Mouse (Mus musculus): ENCODE results near the gene Ncapg2. TPM values are rescaled to one million over a fixed set of nuclear protein-coding genes. Genes with fewer than 3 reads are reported as not detected.
A peak's percentile ranks its signal among the peaks of the same experiment; 100 is the strongest.

Ncapg2 gene
- 2.5 and 3.8 TPM in 2 replicates for polyA plus RNA-seq (2012; rRNA removed)

GRCm38 (mm10) chr12:116405045-116405835 is at the start of gene Ncapg2:
Ncapg2 (plus strand) TSS chr12:116405402.
- under 1% methylated on average over 72 of the region's 72 CpGs for WGBS

GRCm38 (mm10) chr12:116362091-116362490 is 43.1 kb upstream of the Ncapg2 start:
- no peak for DNase-seq (ENCODE audit: low read depth, low spot score)

More at GRCm38 (mm10) chr12:116405045-116405835, at the start of gene Ncapg2:
- peak; percentile 87 for DNase-seq (ENCODE audit: low read depth, low spot score)

GRCm38 (mm10) chr12:116366900-116367299 is 38.3 kb upstream of the Ncapg2 start:
- no peak for DNase-seq (ENCODE audit: low read depth, low spot score)
- WGBS, result 80% methylated on average over 3 of the region's 3 CpGs

- no peak for DNase-seq (ENCODE audit: low read depth, low spot score)
- 92% methylated on average over 2 of the region's 2 CpGs for WGBS
These were observed 37.9 kb upstream of the Ncapg2 start for GRCm38 (mm10) chr12:116367346-116367745.

- no peak for DNase-seq (ENCODE audit: low read depth, low spot score)
- 30% methylated on average over 2 of the region's 2 CpGs for WGBS
These were observed 36.3 kb upstream of the Ncapg2 start for GRCm38 (mm10) chr12:116368857-116369256.

GRCm38 (mm10) chr12:116383101-116383500 is 22.1 kb upstream of the Ncapg2 start:
- 87% methylated on average over 2 of the region's 2 CpGs for WGBS
- DNase-seq (ENCODE audit: low read depth, low spot score), result no peak

GRCm38 (mm10) chr12:116383995-116384394 is 21.2 kb upstream of the Ncapg2 start:
- DNase-seq (ENCODE audit: low read depth, low spot score), result no peak

- DNase-seq (ENCODE audit: low read depth, low spot score), result no peak
- 72% methylated on average over 1 of the region's 1 CpGs for WGBS
These were observed 18.4 kb upstream of the Ncapg2 start for GRCm38 (mm10) chr12:116386802-116387201.

GRCm38 (mm10) chr12:116389868-116390267 is 15.3 kb upstream of the Ncapg2 start:
- WGBS, result 53% methylated on average over 1 of the region's 1 CpGs
- no peak for DNase-seq (ENCODE audit: low read depth, low spot score)

GRCm38 (mm10) chr12:116394327-116394726 is 10.9 kb upstream of the Ncapg2 start:
- 76% methylated on average over 2 of the region's 2 CpGs for WGBS
- DNase-seq (ENCODE audit: low read depth, low spot score), result no peak

GRCm38 (mm10) chr12:116395312-116395711 is 9.9 kb upstream of the Ncapg2 start:
- 97% methylated on average over 2 of the region's 2 CpGs for WGBS
- DNase-seq (ENCODE audit: low read depth, low spot score), result no peak

- WGBS, result 38% methylated on average over 2 of the region's 2 CpGs
- peak; percentile 14 for DNase-seq (ENCODE audit: low read depth, low spot score)
These were observed 9.0 kb upstream of the Ncapg2 start for GRCm38 (mm10) chr12:116396072-116396695.

GRCm38 (mm10) chr12:116404012-116404679 is 1.1 kb upstream of the Ncapg2 start:
- WGBS, result 94% methylated on average over 18 of the region's 18 CpGs
- no peak for DNase-seq (ENCODE audit: low read depth, low spot score)

- DNase-seq (ENCODE audit: low read depth, low spot score), result no peak
- 3% methylated on average over 8 of the region's 8 CpGs for WGBS
These were observed 594 bp downstream of the Ncapg2 start for GRCm38 (mm10) chr12:116405836-116406155.

GRCm38 (mm10) chr12:116407883-116408282 is 2.7 kb downstream of the Ncapg2 start:
- WGBS, result 97% methylated on average over 5 of the region's 5 CpGs
- DNase-seq (ENCODE audit: low read depth, low spot score), result no peak

- 91% methylated on average over 4 of the region's 4 CpGs for WGBS
- DNase-seq (ENCODE audit: low read depth, low spot score), result no peak
These were observed 9.7 kb downstream of the Ncapg2 start for GRCm38 (mm10) chr12:116414941-116415340.

GRCm38 (mm10) chr12:116416514-116416913 is 11.3 kb downstream of the Ncapg2 start:
- WGBS, result 97% methylated on average over 1 of the region's 1 CpGs
- no peak for DNase-seq (ENCODE audit: low read depth, low spot score)

- WGBS, result 88% methylated on average over 2 of the region's 2 CpGs
- no peak for DNase-seq (ENCODE audit: low read depth, low spot score)
These were observed 16.5 kb downstream of the Ncapg2 start for GRCm38 (mm10) chr12:116421656-116422055.

GRCm38 (mm10) chr12:116425392-116425791 is 20.2 kb downstream of the Ncapg2 start:
- 71% methylated on average over 2 of the region's 2 CpGs for WGBS
- no peak for DNase-seq (ENCODE audit: low read depth, low spot score)

- WGBS, result 91% methylated on average over 2 of the region's 2 CpGs
- no peak for DNase-seq (ENCODE audit: low read depth, low spot score)
These were observed 28.5 kb downstream of the Ncapg2 start for GRCm38 (mm10) chr12:116433742-116434141.

GRCm38 (mm10) chr12:116435232-116435631 is 30.0 kb downstream of the Ncapg2 start:
- DNase-seq (ENCODE audit: low read depth, low spot score), result no peak
- 78% methylated on average over 2 of the region's 2 CpGs for WGBS
